Mouse (Mus musculus) cerebellum, adult 8-10 months (tissue): ENCODE results near the gene BC003965.
"Not testable (repeated sequence)": the region's sequence is repeated elsewhere in the genome, so short reads cannot be mapped to it uniquely, and the experiment has no call there.

Source experiments
- DNase-seq: peaks from one replicate; pipeline ENCODE4 v3.0.0; 2022

Gene BC003965

DNA sequence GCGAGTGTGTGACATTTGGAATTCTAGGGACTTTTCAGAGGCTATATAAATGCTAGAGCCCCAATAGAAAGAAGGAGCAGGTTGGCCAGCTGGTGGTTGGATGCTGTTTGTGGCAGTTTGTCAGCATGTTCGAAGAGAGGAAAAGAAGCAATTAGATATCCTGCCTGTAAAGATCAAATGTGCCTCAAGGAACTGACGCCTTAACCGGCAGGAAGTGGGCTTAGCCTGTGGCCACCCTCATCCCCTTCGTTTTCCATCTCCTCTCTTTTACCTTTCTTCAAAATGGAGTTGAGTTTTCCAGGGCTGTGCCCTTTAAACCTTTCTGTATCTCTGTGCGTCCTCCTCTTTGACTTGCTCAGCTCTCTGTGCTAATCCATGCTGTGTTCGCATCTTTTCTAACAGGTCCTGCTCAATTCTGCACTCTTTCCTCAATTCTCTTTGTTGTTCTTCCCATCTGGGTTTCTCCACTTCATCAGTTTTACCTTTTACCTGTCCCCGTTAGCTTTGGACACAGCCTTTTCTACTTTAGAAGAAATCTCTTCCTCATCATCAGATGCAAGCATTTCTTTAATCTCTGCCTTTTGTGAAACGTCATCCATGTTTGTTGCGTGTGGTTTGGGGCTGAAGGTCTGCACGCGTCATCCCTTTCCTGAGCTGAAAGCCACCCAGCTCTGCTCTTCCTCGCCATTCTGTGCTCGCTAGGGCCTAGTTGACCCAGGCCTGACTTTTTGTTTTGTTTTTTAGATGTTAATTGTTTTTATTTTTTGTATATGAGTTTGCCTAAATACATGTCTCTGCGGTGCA is 35.3 kb downstream of the BC003965 start:
- no peak for DNase-seq

DNA sequence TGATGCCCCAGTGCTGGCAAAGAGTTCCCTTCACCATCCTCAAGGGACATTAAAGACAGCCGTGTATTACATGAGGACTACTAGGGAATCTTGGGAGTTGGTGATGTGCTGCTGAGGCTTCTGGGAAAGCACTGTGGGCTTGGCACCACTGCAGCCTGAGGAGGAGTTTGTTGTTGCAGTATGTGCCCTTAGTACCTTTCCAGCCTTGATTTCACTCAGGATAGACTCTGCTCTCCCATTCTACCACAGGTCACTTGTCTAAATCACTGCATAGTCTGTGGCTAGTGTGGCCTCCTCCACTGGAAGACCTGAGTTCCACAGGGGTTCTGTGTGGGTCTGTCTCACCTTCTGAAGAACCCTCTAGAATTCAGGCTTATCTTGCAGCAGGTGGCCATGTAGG is 36.4 kb downstream of the BC003965 start:
- no peak for DNase-seq

DNA sequence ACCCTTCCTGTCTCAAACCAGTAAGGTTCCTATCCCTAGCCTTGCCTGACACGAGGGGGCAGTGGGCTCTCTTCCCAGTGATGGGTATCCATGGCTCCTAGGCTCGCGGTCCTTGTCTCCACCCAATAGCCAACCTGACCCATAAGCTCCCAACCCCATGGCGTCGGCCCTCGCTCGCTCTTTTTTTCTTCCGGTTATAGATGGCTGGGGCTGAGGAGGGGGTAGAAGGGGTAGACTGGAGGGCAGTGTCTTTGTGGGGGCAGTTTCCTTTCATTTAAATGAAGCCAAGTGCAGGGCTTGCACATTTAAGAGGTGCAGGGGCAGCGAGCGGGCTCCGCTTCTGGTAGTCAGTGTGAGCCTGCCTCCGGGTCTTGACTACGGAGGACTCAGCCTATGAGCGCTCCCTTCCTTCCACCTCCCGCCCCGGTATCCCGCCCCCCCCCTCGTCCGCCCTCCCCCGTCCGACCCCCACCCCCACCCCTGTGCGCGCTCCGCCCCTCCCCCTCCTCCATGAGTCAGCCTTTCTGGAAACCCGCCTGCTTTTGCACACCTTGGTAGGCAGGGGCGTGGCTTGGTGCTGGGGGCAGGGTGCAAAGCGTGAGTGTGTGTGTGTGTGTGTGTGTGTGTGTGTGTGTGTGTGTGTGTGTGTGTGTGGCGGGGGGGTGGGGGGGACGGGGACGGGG is 37.6 kb downstream of the BC003965 start:
- DNase-seq: peak; percentile 76

DNA sequence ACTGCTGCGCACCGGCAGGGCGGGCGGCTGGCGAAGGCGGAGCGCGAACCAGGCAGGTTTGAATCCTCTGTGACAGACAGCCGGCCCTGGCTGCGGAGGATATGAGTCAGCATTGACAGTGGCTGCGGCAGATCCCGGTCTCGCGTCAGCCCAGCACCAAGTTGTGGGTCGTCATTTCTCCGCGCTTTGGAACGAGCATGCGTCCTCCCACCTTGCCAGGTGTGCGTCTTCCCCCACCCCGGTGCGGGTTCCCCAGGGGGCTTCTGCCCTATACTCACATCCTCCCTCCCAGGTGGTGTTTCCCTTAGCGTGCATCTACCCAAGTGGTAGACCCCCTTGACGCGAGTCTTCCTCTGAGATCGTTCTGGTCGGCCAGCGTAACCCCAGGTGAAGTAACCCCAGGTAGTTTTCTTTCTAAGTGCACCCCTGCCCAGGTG is 38.2 kb downstream of the BC003965 start:
- DNase-seq: peak; percentile 54

DNA sequence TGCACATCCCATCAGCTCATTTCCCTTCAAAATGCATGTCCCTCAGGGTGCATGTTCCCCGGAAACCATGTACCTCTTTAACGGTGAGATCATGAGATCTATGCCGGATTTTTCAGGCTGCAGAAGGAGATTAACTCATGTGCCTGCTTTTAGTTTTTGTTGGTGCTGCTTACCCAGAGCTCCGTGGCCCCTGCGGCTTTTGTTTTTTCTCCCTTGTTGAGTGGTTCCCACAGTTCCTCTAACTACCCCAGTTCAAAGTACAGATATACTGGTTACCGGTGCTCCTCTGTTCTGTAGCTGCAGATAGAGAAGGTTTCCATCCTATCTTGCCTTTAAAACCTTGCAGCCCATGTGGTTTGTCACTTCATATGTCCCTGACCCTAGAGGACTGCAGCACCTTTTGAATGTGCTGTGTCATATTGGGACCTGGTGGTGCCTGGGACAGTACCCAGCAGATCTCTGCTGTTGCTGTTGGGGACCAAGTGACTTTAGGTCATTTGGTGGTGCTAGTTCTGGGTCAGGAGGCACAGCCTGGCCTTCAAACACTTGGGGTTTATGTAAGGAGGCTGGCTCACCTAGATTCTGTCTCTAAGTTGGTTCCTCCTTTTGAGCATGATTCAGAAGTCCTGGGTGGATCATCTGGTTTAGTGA is 38.7 kb downstream of the BC003965 start:
- DNase-seq: no peak

DNA sequence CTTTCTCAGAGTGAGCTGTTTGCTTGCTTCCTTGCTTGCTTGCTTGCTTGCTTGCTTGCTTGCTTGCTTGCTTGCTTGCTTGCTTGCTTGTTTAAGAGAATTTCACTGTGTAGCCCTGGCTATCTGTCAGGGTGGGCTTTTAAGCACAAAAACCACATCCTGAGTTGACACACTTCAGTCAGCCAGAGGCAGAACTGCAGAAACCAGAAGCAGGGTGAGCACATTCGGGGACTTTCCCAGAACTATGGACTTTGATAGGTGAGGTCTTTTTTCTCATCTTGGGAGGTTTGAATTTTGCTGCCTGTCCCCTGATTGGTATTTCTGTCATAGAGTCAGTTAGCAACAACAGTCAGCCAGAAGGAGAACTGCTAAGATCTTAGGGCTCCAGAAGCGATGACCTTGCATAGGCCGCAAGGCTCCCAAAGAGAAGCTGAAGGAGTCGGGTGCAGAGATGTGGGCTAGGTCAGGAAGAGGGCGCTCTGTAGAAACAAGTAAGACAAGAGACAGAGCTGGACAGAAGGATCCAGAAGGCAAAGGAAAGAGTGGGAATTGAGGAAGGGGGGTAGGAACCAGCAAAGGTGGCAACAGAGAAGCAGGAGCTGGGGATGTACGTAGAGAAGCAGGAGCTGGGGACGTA is 40.4 kb downstream of the BC003965 start:
- no peak for DNase-seq

DNA sequence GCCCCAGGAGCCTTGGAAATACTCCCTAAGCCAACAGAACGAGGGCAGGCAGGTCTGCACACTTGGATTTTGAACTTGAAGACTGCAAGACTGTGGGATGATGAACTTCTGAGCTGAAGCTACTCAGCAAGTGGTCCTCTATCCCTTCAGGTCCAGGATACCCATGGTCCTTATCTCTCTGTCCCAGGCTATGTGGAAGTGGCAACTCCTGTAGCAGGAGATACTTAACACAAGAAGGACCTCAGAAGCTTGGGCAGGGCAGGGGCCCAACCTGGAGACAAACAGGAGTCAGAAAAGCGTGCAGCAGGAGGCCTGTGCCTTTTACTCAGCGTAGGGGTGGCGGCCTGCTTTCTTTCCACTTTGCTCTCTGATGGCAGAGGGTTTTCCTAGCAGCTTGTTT is 41.3 kb downstream of the BC003965 start:
- no peak for DNase-seq

DNA sequence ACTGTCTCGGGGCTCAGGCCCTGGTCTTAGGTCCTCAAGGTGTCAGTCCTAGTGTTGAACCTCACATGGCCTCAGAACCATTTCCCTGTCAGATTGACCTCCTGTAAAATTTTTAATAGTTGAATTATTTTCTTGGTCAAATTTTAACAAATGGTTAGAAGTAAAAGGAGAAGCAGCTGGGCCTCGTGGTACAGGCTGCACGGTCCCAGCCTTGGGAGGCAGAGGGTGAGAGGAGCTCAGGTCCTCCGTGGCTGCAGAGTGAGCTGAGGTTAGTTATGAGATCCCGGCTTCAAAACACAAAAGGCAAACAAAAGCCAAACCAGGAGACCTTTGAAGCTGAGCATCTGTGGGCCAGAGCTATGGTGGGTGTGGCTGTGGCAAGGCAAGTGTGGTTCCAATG is 43.6 kb downstream of the BC003965 start:
- DNase-seq: no peak

DNA sequence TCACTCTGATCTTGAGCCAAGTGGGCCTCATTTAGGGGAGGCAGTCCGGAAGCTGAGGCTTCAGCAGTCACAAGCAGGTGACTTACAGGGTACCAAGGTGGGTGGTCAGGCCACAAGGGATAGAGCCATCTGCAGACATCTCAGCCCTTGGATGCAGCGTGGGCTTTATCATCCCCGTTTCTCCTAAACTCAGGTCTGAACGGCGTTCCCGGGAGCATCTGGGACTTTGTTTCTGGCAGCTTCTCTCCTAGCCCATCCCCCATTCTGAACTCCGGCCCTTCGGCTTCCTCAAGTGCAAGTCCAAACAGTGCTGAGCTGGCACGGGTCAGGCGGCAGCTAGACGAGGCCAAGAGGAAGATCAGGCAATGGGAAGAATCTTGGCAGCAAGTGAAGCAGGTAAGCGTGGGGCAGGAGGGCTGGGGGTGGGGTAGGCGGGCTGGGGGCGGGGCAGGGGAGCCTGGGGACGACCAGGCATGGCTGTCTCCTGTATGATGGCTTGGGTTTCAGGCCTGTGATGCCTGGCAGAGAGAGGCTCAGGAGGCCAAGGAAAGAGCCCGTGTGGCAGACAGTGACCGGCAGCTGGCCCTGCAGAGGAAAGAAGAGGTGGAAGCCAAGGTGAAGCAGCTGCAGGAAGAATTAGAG is 45.8 kb downstream of the BC003965 start:
- DNase-seq: not testable (repeated sequence)

DNA sequence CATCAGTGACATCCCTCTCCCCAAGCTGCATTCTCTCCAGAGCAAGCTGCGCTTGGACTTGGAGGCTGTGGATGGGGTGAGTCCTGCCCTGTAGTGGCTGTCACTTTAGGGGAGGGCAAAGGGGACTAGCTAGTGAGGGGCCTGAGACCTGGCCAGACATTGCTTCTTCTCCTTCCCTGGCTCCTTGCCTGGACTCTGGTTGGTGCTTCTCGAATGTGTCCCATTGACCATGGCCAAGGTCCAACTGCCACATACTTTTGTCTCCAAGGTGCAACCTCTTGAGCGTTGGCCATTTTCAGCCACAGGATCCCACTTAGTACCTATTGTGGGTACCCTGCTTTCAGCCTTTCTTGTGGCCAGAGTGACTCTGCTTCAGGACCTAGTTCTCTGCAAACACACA is 46.3 kb downstream of the BC003965 start:
- no peak for DNase-seq

DNA sequence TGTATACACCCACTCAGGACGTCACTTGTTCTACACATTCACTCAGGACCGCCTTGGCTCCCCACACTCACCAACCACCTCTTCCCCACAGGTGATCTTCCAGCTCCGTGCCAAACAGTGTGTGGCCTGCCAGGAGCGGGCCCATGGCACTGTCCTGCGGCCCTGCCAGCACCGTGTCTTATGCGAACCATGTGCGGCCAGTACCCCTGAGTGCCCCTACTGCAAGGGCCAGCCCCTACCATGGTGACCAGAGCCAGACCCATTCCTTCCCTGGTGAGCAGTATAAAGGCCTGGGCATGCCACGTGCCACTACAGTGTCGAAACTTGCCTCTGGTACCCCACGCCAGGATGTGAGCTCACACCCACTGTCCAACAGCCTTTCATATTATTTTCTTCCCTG is 47.3 kb downstream of the BC003965 start:
- not testable (repeated sequence) for DNase-seq

DNA sequence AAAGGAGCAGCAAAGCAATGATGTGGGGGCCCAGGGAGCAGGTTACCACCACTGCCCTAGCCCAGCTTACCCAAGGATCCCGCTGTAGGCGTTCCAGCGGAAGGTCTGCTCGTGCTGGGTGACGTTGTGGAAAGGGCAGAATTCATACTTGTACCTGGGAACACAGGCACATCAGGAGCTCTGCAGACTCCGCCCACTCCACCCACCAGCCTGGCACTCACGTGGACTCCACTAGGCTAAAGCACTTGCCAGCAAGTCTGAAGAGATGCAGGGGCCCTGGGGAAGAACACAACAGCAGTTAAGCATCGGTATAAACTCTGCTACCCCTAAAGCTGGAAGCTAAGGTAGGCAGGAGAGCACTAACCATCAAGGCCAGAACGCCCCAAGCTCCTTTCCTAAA is 51.3 kb downstream of the BC003965 start:
- no peak for DNase-seq
